Mouse (Mus musculus) frontal cortex, postnatal 25 days (tissue): ENCODE results near the gene Srgap1.

Experiments used
- DNase-seq, 2 experiments: peaks; one replicate each; pipeline ENCODE4 v3.0.0; 2022; ENCODE audit warnings: low spot score in 2 of 2

Gene Srgap1

DNA sequence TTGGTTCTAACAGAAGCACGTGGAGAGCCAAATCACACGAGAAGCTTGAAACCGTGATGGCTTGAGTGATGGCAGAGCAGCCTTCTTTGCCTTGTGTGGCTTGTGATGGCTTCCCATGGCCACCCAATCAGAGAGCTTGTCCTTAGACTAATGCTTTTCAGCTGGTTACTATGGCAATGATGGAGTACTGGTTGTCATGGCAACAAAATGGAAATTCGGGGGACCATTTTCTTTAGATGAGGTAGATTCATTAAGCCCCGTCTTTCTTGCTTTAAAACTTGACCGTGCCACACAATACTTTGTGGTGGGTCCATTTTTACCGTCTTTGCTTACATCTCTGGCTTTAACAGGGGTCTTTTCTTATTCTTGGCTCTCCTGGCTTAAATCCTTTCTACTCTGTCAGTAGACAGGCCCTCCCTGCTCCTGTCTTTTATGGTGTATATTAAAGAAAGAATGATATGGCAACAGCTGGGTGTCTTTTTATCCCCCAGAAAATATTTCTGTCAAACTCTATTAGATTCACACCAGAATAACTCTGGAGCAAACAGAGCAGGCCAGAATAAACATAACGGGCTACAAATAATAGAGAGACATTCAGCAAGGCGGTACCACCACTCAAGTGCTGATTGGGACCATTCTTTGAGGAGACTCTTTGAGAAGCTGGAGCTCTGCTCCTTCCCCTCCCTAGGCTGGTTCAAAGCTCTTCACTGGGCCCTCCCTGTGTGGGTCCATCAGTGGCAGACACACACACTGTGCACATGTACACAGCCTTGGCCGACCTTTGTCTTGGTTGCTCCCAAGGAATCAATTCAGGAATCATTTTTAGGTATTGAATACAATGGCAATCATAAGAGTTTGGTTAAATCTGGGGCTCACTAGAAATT is 281.7 kb downstream of the Srgap1 start:
- no peak for DNase-seq

DNA sequence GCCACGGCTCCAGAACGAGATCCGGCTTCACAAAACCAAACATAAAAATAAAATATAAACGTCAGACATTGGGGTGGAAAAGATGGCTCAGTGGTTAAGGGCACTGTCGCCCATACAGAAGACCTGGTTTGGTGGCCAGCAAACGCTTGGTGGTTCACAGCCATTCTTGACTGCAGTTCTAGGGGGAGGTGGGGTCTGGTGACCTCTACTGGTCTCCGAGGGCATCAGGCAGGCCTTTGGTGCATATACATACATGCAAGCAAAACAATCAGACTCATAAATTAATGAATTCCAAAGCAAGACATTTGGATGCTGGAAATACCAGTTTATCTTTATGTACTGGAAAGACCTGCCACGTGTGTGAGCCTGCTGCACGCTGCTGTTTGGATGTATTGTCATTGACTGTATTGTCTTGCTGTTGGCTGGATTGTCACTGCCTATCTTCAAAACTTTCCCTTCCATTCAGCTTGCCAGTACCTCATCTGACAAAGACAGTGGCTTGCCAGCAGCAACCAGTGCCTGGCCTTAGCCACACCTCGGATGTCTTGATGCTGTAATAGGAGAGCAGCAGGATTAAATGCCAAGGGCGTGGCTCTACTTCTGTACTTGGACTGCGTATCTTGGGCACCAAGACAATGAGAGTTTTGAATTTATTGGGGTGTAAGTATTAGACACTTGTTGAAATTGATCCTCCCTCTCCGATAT is 282.5 kb downstream of the Srgap1 start:
- DNase-seq, result no peak

DNA sequence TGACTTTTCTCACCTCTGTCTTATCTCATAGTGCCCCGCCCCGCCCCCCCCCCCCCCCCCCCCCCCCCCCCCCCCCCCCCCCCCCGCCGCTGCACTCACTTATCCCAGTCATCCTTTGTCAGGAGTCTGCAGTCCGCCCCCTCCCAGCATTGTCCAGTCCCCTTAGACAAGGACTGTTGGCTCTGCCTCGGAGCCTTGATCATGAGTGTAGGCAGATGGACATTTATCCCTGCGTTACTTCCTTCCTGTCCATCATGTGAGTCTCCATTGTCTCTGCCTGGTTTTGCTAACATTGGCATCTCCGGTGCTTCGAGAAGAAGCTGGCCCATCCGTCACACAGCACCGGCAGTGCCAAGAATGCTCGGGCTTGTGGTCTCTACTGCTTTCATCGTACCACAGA is 283.9 kb downstream of the Srgap1 start:
- no peak for DNase-seq

- DNase-seq, result no peak
These were observed 285.0 kb downstream of the Srgap1 start for GRCm38 (mm10) chr10:121762141-121762540.

DNA sequence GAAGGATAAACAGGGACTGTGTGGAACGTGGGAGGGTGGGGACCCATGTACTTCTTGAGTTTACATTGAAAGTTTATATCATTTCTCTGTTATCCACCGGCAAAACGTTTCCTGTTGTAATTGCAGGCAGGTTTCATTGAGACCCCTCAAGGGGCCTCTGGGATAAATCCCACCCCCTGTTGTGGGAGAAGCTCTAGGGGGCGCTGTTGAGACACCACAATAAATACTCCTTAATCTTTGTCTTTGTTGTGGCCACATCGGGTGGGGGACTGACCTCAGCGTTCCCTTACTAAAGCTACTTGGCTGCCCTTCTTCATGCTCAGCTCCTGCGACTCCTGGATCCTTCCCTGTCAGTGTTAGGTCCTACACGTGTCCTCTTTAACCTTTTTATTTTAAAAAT is 288.0 kb downstream of the Srgap1 start:
- no peak for DNase-seq

- no peak for DNase-seq
These were observed 290.4 kb downstream of the Srgap1 start for GRCm38 (mm10) chr10:121756677-121757076.

DNA sequence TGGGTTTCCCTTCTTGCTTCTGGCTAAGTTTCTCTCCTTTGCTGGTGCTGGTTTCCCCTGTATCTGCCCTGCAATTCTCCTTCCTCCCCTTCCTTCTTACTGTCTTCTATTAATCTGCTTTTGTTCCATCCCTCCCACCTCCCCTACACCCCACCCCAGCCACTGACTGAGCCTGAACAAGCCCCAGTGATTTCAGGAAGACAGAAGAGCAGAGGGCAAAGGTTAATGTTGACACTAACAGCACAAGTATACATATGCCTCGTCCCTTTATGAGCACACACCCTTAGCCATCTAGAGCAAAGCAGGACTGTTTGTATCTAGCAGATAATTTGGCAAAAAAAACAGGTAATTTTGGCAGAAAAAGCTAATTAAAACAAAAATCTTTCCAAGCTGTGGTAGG is 291.3 kb downstream of the Srgap1 start:
- DNase-seq, result no peak

DNA sequence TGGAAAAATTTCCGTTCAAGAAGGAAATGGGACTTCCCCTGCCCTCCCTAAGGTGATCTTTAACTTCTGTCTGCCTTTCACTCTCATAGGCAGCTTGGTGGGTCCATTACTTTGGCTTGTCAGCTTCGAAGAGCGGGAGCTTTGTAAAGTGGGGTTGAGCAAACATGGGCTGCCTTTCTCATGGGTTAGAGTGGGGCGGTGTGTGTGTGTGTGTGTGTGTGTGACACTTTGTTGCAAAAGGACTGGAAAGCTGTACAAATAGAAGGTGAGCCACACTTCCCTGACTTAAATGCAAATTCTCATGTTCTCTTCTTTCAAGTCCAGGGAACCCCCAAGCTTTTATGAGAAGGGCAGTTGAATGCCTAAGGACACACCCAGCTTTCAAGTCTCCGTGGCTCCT is 292.9 kb downstream of the Srgap1 start:
- no peak for DNase-seq

- peak; percentile 35 to 50 for DNase-seq
These were observed 296.9 kb downstream of the Srgap1 start for GRCm38 (mm10) chr10:121750175-121750574.

GRCm38 (mm10) chr10:121742336-121742735 is 304.8 kb downstream of the Srgap1 start:
- no peak for DNase-seq

GRCm38 (mm10) chr10:121739548-121740505 is 307.3 kb downstream of the Srgap1 start, which contains the start of gene BC048403:
TSS of gene BC048403 (plus strand) at chr10:121739937.
- peak; percentile 68 to 76 for DNase-seq

DNA sequence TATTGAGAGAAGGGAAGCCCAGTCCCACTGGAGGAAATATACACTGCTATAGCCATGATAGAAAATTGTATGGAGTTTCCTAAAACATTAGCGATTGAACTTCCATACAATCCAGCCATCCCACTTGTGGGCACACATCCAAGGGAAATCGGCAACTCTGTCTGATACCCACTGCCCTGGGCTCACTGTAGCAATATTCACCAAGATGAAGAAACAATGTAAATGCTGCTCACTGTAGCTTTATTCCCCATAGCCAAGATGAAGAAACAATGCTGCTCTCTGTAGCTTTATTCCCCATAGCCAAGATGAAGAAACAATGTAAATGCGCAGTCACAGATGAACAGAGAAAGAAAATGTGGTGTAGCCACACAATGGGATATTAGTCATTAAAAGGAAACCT is 309.9 kb downstream of the Srgap1 start:
- DNase-seq, result no peak

- no peak for DNase-seq
These were observed 314.6 kb downstream of the Srgap1 start for GRCm38 (mm10) chr10:121732542-121732941.

- DNase-seq, result no peak
These were observed 315.9 kb downstream of the Srgap1 start for GRCm38 (mm10) chr10:121731048-121731725.
